Mouse (Mus musculus): ENCODE results near the gene Stk32c.

DNA sequence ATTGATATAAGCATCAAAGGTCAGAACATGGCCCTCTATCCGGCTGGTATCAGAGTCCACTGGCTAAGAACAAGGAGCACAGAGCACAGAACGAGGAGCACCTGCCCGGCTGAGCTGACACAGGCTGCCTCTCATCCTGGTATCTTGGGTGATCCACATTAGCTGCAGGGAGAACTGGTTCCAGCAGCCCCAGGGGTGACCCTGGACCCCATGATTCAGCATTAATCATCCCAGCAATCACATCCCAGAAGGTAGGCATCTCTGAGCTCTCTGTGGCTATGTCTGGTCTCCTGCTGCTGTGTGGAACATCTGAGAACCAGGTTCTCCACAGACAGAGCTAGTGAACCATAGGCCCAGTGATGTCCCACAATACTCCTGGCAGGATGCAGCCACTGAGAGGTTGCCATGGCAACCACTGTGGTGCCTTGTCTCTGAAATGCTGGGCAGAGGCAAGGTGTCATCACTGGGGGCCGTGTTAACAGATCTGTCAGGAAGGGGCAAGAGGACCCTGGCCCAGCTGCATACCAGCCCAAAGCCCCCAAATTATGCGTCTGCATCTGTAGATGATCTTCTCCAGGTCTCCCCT is 76.1 kb downstream of the Stk32c start:
- no peak for TF ChIP-seq CTCF (conservative IDR thresholded peaks at IDR 0.05; ENCODE audit: low read length)
- TF ChIP-seq POU5F1 (IDR thresholded peaks at IDR 0.05; ENCODE audit: borderline replicate concordance, low read length) = no peak
- no peak for TF ChIP-seq NANOG (IDR thresholded peaks at IDR 0.05; ENCODE audit: borderline replicate concordance, low read length)
